Mouse (Mus musculus): ENCODE results near the gene Slc46a1. TPM values are rescaled to one million over a fixed set of nuclear protein-coding genes. Genes with fewer than 3 reads are reported as not detected.

The Slc46a1 gene
- total RNA-seq, 2 experiments from 2014 or later = 1.6 to 1.8 TPM

- DNase-seq = no peak
Observed at GRCm38 (mm10) chr11:78499543-78499942, 34.0 kb downstream of the Slc46a1 start.

GRCm38 (mm10) chr11:78500623-78501202, 35.2 kb downstream of the Slc46a1 start:
- intact Hi-C loops (cut with DNase I) = no loop called here
- DNase-seq = no peak

More at GRCm38 (mm10) chr11:78499543-78499942, 34.0 kb downstream of the Slc46a1 start:
- intact Hi-C loops (cut with DNase I) = no loop called here

GRCm38 (mm10) chr11:78501529-78501928, 36.0 kb downstream of the Slc46a1 start:
- no peak for DNase-seq
- intact Hi-C loops (cut with DNase I) = no loop called here

GRCm38 (mm10) chr11:78502909-78503650, 37.6 kb downstream of the Slc46a1 start, which contains the start of gene Sebox:
Gene Sebox, plus strand, starts transcription at chr11:78503447.
- no peak for DNase-seq
- intact Hi-C loops (cut with DNase I) = no loop called here

- intact Hi-C loops (cut with DNase I) = no loop called here
Observed at GRCm38 (mm10) chr11:78505430-78505829, 39.9 kb downstream of the Slc46a1 start.

GRCm38 (mm10) chr11:78509148-78509547, 43.7 kb downstream of the Slc46a1 start:
- intact Hi-C loops (cut with DNase I) = loop anchor here (1.0 kb wide), 1 partner anchor 21 kb away; no protein-coding TSS in a partner anchor

More at GRCm38 (mm10) chr11:78505430-78505829, 39.9 kb downstream of the Slc46a1 start:
- no peak for DNase-seq

GRCm38 (mm10) chr11:78512025-78512957, 46.8 kb downstream of the Slc46a1 start, which contains the start of the genes Tmem199 and Poldip2:
Gene Tmem199, minus strand, starts transcription at chr11:78512172.
Gene Poldip2, plus strand, starts transcription at chr11:78512193.
- DNase-seq = peak; percentile 87 to 89
- intact Hi-C loops (cut with DNase I) = loop anchor here (2.0 kb wide), 1 partner anchor 19 kb away; no protein-coding TSS in a partner anchor

More at GRCm38 (mm10) chr11:78509148-78509547, 43.7 kb downstream of the Slc46a1 start:
- no peak for DNase-seq

- intact Hi-C loops (cut with DNase I) = loop anchor here (2.0 kb wide), 1 partner anchor 18 kb away; no protein-coding TSS in a partner anchor
- DNase-seq = no peak
Observed at GRCm38 (mm10) chr11:78513106-78513790, 47.8 kb downstream of the Slc46a1 start.

- no peak for DNase-seq
- intact Hi-C loops (cut with DNase I) = no loop called here
Observed at GRCm38 (mm10) chr11:78515549-78516325, 50.2 kb downstream of the Slc46a1 start.

- no peak for DNase-seq
- intact Hi-C loops (cut with DNase I) = no loop called here
Observed at GRCm38 (mm10) chr11:78518931-78519330, 53.4 kb downstream of the Slc46a1 start.

Other genes with a start within 250 kb of the Slc46a1 start
- 10 to 100 TPM; 47.4 to 47.7 TPM for gene Sdf2, start 220.0 kb upstream of the Slc46a1 start, total RNA-seq (2021)
- 10 to 100 TPM; 28.4 to 29.6 TPM for gene Supt6, start 219.7 kb upstream of the Slc46a1 start, total RNA-seq (2021)
- gene 2610507B11Rik, start 203.9 kb upstream of the Slc46a1 start, total RNA-seq (2021) = 100 to 1,000 TPM; 187 to 210 TPM
- under 1 TPM; 0.50 to 0.62 TPM for gene BC030499, start 174.9 kb upstream of the Slc46a1 start, total RNA-seq (2021)
- under 1 TPM; 0.54 to 0.58 TPM for gene Spag5, start 164.2 kb upstream of the Slc46a1 start, total RNA-seq (2021)
- gene Aldoc, start 142.7 kb upstream of the Slc46a1 start, total RNA-seq (2021) = 1 to 10 TPM in 1 of 2 experiments, under 1 TPM in 1; 0.68 to 1.6 TPM
- gene Pigs, start 137.3 kb upstream of the Slc46a1 start, total RNA-seq (2021) = 10 to 100 TPM; 22.7 to 24.1 TPM
- gene Unc119, start 122.2 kb upstream of the Slc46a1 start, total RNA-seq (2021) = 1 to 10 TPM; 5.3 to 6.2 TPM
- gene Foxn1, start 79.1 kb upstream of the Slc46a1 start, total RNA-seq (2021) = not detected
- gene Slc13a2, start 43.5 kb upstream of the Slc46a1 start, total RNA-seq (2021) = not detected
- gene Sarm1, start 32.1 kb downstream of the Slc46a1 start, total RNA-seq (2021) = under 1 TPM; 0.46 to 0.50 TPM
- gene Vtn, start 33.4 kb downstream of the Slc46a1 start, total RNA-seq (2021) = 10 to 100 TPM; 20.9 to 22.9 TPM
- gene Sebox, start 37.8 kb downstream of the Slc46a1 start, total RNA-seq (2021) = not detected
- 10 to 100 TPM in 1 of 2 experiments, 1 to 10 TPM in 1; 9.4 to 10.3 TPM for gene Tmem199, start 46.5 kb downstream of the Slc46a1 start, total RNA-seq (2021)
- 100 to 1,000 TPM; 151 to 156 TPM for gene Poldip2, start 46.5 kb downstream of the Slc46a1 start, total RNA-seq (2021)
- gene Tnfaip1, start 70.6 kb downstream of the Slc46a1 start, total RNA-seq (2021) = 10 to 100 TPM; 38.4 to 42.1 TPM
- gene Ift20, start 70.7 kb downstream of the Slc46a1 start, total RNA-seq (2021) = 10 to 100 TPM; 39.1 to 42.9 TPM
- gene Tmem97, start 85.1 kb downstream of the Slc46a1 start, total RNA-seq (2021) = 1 to 10 TPM; 4.8 to 5.1 TPM
- 10 to 100 TPM; 11.4 to 11.9 TPM for gene Nlk, start 231.7 kb downstream of the Slc46a1 start, total RNA-seq (2021)

Measured in heart, postnatal 36 days (tissue).